Mouse (Mus musculus): Measurements from ENCODE around the gene Myo15b.

Gene Myo15b

GRCm38 (mm10) chr11:115863895-115864294 lies 5.7 kb downstream of the Myo15b start:
- no peak for DNase-seq (ENCODE audit: extremely low read depth, low read depth, low spot score)

- no peak for DNase-seq (ENCODE audit: extremely low read depth, low read depth, low spot score)
These were observed 11.2 kb downstream of the Myo15b start for GRCm38 (mm10) chr11:115869393-115869792.

GRCm38 (mm10) chr11:115872437-115872836 lies 14.2 kb downstream of the Myo15b start:
- DNase-seq (ENCODE audit: extremely low read depth, low read depth, low spot score), result no peak

GRCm38 (mm10) chr11:115875935-115876334 lies 17.7 kb downstream of the Myo15b start:
- no peak for DNase-seq (ENCODE audit: extremely low read depth, low read depth, low spot score)

- no peak for DNase-seq (ENCODE audit: extremely low read depth, low read depth, low spot score)
These were observed 18.2 kb downstream of the Myo15b start for GRCm38 (mm10) chr11:115876438-115876837.

GRCm38 (mm10) chr11:115877174-115877755 lies 19.1 kb downstream of the Myo15b start:
- DNase-seq (ENCODE audit: extremely low read depth, low read depth, low spot score), result no peak

GRCm38 (mm10) chr11:115878071-115878470 lies 19.9 kb downstream of the Myo15b start:
- no peak for DNase-seq (ENCODE audit: extremely low read depth, low read depth, low spot score)

- no peak for DNase-seq (ENCODE audit: extremely low read depth, low read depth, low spot score)
These were observed 22.8 kb downstream of the Myo15b start for GRCm38 (mm10) chr11:115881002-115881401.

- DNase-seq (ENCODE audit: extremely low read depth, low read depth, low spot score), result no peak
These were observed 25.0 kb downstream of the Myo15b start for GRCm38 (mm10) chr11:115883251-115883650.

GRCm38 (mm10) chr11:115884361-115884760 lies 26.2 kb downstream of the Myo15b start:
- no peak for DNase-seq (ENCODE audit: extremely low read depth, low read depth, low spot score)

- no peak for DNase-seq (ENCODE audit: extremely low read depth, low read depth, low spot score)
These were observed 27.1 kb downstream of the Myo15b start for GRCm38 (mm10) chr11:115885281-115885680.

GRCm38 (mm10) chr11:115886446-115886845 lies 28.2 kb downstream of the Myo15b start:
- no peak for DNase-seq (ENCODE audit: extremely low read depth, low read depth, low spot score)

- DNase-seq (ENCODE audit: extremely low read depth, low read depth, low spot score), result no peak
These were observed 29.8 kb downstream of the Myo15b start for GRCm38 (mm10) chr11:115888020-115888419.

- no peak for DNase-seq (ENCODE audit: extremely low read depth, low read depth, low spot score)
These were observed 31.0 kb downstream of the Myo15b start for GRCm38 (mm10) chr11:115889159-115889558.

- no peak for DNase-seq (ENCODE audit: extremely low read depth, low read depth, low spot score)
These were observed 34.0 kb downstream of the Myo15b start for GRCm38 (mm10) chr11:115892213-115892612.

GRCm38 (mm10) chr11:115893071-115893470 lies 34.9 kb downstream of the Myo15b start:
- no peak for DNase-seq (ENCODE audit: extremely low read depth, low read depth, low spot score)

- no peak for DNase-seq (ENCODE audit: extremely low read depth, low read depth, low spot score)
These were observed 36.7 kb downstream of the Myo15b start for GRCm38 (mm10) chr11:115894755-115895520.

GRCm38 (mm10) chr11:115898446-115898845 lies 40.2 kb downstream of the Myo15b start:
- no peak for DNase-seq (ENCODE audit: extremely low read depth, low read depth, low spot score)

GRCm38 (mm10) chr11:115898886-115899285 lies 40.7 kb downstream of the Myo15b start:
- DNase-seq (ENCODE audit: extremely low read depth, low read depth, low spot score), result no peak

- DNase-seq (ENCODE audit: extremely low read depth, low read depth, low spot score), result no peak
These were observed 41.5 kb downstream of the Myo15b start, which contains the start of gene Smim5 for GRCm38 (mm10) chr11:115899486-115900266. Smim5 (plus strand) TSS chr11:115899966.

- no peak for DNase-seq (ENCODE audit: extremely low read depth, low read depth, low spot score)
These were observed 42.5 kb downstream of the Myo15b start for GRCm38 (mm10) chr11:115900561-115901337.

All from fat pad, adult 2 months (tissue).